Mouse (Mus musculus) midbrain, embryonic 16.5 days (tissue): Measurements from ENCODE around the gene Sele. TPM values are rescaled to one million over a fixed set of nuclear protein-coding genes. Genes with fewer than 3 reads are reported as not detected.

Experiments
- ATAC-seq: fragments of 200-750 bp; cut with Nextera tagmentation; 2 replicates; pipeline ENCODE4 v1.8.0; 2017; ENCODE audit warnings: moderate TSS enrichment
- H3K27ac ChIP-seq: fragments of 300-500 bp; sonication (generic); 2 replicates; pipeline ENCODE4 v1.5.1; 2014; ENCODE audit warnings: mild to moderate bottlenecking, low read length, mixed read lengths
- H3K27me3 ChIP-seq: fragments of 300-500 bp; sonication (generic); 2 replicates; pipeline ENCODE4 v1.6.1; 2014; ENCODE audit warnings: low read depth, low read length, mixed read lengths; ENCODE audit not compliant: control insufficient read depth, insufficient read depth
- H3K36me3 ChIP-seq: fragments of 300-500 bp; sonication (generic); 2 replicates; pipeline ENCODE4 v1.6.1; 2014; ENCODE audit warnings: mild to moderate bottlenecking, low read length, moderate library complexity, mixed read lengths; ENCODE audit not compliant: control insufficient read depth, insufficient read depth
- H3K4me1 ChIP-seq: fragments of 300-500 bp; sonication (generic); 2 replicates; pipeline ENCODE4 v1.6.1; 2014; ENCODE audit warnings: mild to moderate bottlenecking, low read length, mixed read lengths; ENCODE audit not compliant: control insufficient read depth, insufficient read depth
- H3K4me2 ChIP-seq: fragments of 300-500 bp; sonication (generic); 2 replicates; pipeline ENCODE4 v1.6.1; 2014; ENCODE audit warnings: mild to moderate bottlenecking, low read length, mixed read lengths
- H3K4me3 ChIP-seq: fragments of 300-500 bp; sonication (generic); 2 replicates; pipeline ENCODE4 v1.5.1; 2014; ENCODE audit warnings: low read depth, mild to moderate bottlenecking, low read length, moderate library complexity, mixed read lengths
- H3K9ac ChIP-seq: fragments of 300-500 bp; sonication (generic); 2 replicates; pipeline ENCODE4 v1.6.1; 2014; ENCODE audit warnings: low read depth, low read length, mixed read lengths
- H3K9me3 ChIP-seq: fragments of 300-500 bp; sonication (generic); replicated peaks from 2 replicates; pipeline ENCODE4 v1.6.1; 2014; ENCODE audit warnings: mild to moderate bottlenecking, low read length, mixed read lengths; ENCODE audit not compliant: control insufficient read depth, poor library complexity, severe bottlenecking
- WGBS: fragments of 180-500 bp; shearing (Covaris S2); extraction: QIAGEN DNeasy Blood & Tissue Kit; methylation state at CpG from one replicate; pipeline ENCODE4 v1.1.7; 2014; 5-methylcytosine and 5-hydroxymethylcytosine counted together
- polyA plus RNA-seq: library from polyadenylated mRNA; unstranded; fragments of >200 nt; fragmentation: Nextera tagmentation; extraction: Ambion mirVana; gene quantifications from 2 replicates; pipeline ENCODE4 v1.2.1, GENCODE M21; 2015

Sele gene
- polyA plus RNA-seq, 1 experiment from 2014 or later: not detected

- Histone ChIP-seq H3K4me2 (no peak overlapping the region), H3K9me3 (no peaks in the 10 kb centered on the region), H3K4me1 (no peaks in the 10 kb centered on the region), H3K27me3 (no peaks in the 10 kb centered on the region), H3K4me3 (no peak overlapping the region), H3K27ac (no peak overlapping the region), H3K36me3 (no peaks in the 10 kb centered on the region), H3K9ac (no peak overlapping the region)
- ATAC-seq: no peak
- 97% methylated on average over 1 of the region's 1 CpGs for WGBS
These were observed 27.4 kb downstream of the Sele start for GRCm38 (mm10) chr1:164075416-164075815.

GRCm38 (mm10) chr1:164076441-164076840 lies 28.4 kb downstream of the Sele start:
- Histone ChIP-seq H3K4me1 (no peaks in the 10 kb centered on the region), H3K9me3 (no peaks in the 10 kb centered on the region), H3K4me3 (no peak overlapping the region), H3K27ac (no peak overlapping the region), H3K9ac (no peak overlapping the region), H3K36me3 (no peaks in the 10 kb centered on the region), H3K4me2 (no peak overlapping the region), H3K27me3 (no peaks in the 10 kb centered on the region)
- WGBS: 63% methylated on average over 1 of the region's 1 CpGs
- no peak for ATAC-seq

- no peaks in the 10 kb centered on the region for H3K36me3 ChIP-seq
- no peak overlapping the region for H3K9ac ChIP-seq
- 95% methylated on average over 3 of the region's 3 CpGs for WGBS
- H3K27me3 ChIP-seq: no peaks in the 10 kb centered on the region
- H3K4me2 ChIP-seq: no peak overlapping the region
- H3K9me3 ChIP-seq: no peaks in the 10 kb centered on the region
- H3K27ac ChIP-seq: no peak overlapping the region
- H3K4me1 ChIP-seq: no peaks in the 10 kb centered on the region
- ATAC-seq: no peak
- no peak overlapping the region for H3K4me3 ChIP-seq
These were observed 29.0 kb downstream of the Sele start for GRCm38 (mm10) chr1:164077031-164077430.

- H3K36me3 ChIP-seq: no peaks in the 10 kb centered on the region
- no peak overlapping the region for H3K4me3 ChIP-seq
- 95% methylated on average over 4 of the region's 4 CpGs for WGBS
- no peak overlapping the region for H3K27ac ChIP-seq
- H3K9ac ChIP-seq: no peak overlapping the region
- no peaks in the 10 kb centered on the region for H3K27me3 ChIP-seq
- no peak for ATAC-seq
- H3K4me2 ChIP-seq: no peak overlapping the region
- no peaks in the 10 kb centered on the region for H3K4me1 ChIP-seq
- no peaks in the 10 kb centered on the region for H3K9me3 ChIP-seq
These were observed 30.3 kb downstream of the Sele start for GRCm38 (mm10) chr1:164078323-164078741.

- H3K9ac ChIP-seq: no peak overlapping the region
- no peaks in the 10 kb centered on the region for H3K27me3 ChIP-seq
- 88% methylated on average over 11 of the region's 11 CpGs for WGBS
- H3K4me3 ChIP-seq: no peak overlapping the region
- no peak for ATAC-seq
- H3K36me3 ChIP-seq: no peaks in the 10 kb centered on the region
- H3K9me3 ChIP-seq: no peaks in the 10 kb centered on the region
- no peaks in the 10 kb centered on the region for H3K4me1 ChIP-seq
- H3K4me2 ChIP-seq: no peak overlapping the region
- H3K27ac ChIP-seq: no peak overlapping the region
These were observed 31.1 kb downstream of the Sele start for GRCm38 (mm10) chr1:164079091-164079490.

GRCm38 (mm10) chr1:164083046-164083445 lies 35.0 kb downstream of the Sele start:
- Histone ChIP-seq H3K4me2 (no peak overlapping the region), H3K27me3 (no peaks in the 10 kb centered on the region), H3K4me1 (no peaks in the 10 kb centered on the region), H3K4me3 (no peak overlapping the region), H3K27ac (no peak overlapping the region), H3K9ac (no peak overlapping the region), H3K9me3 (no peaks in the 10 kb centered on the region), H3K36me3 (no peaks in the 10 kb centered on the region)
- ATAC-seq: no peak
- WGBS: 92% methylated on average over 4 of the region's 4 CpGs

- no peaks in the 10 kb centered on the region for H3K36me3 ChIP-seq
- WGBS: 85% methylated on average over 3 of the region's 3 CpGs
- no peak overlapping the region for H3K4me3 ChIP-seq
- H3K9ac ChIP-seq: no peak overlapping the region
- H3K9me3 ChIP-seq: no peaks in the 10 kb centered on the region
- ATAC-seq: no peak
- no peak overlapping the region for H3K4me2 ChIP-seq
- H3K4me1 ChIP-seq: no peaks in the 10 kb centered on the region
- no peaks in the 10 kb centered on the region for H3K27me3 ChIP-seq
- H3K27ac ChIP-seq: no peak overlapping the region
These were observed 38.8 kb downstream of the Sele start for GRCm38 (mm10) chr1:164086797-164087196.

GRCm38 (mm10) chr1:164087872-164088271 lies 39.8 kb downstream of the Sele start:
- no peak overlapping the region for H3K27ac ChIP-seq
- H3K36me3 ChIP-seq: no peaks in the 10 kb centered on the region
- ATAC-seq: no peak
- H3K27me3 ChIP-seq: no peaks in the 10 kb centered on the region
- H3K4me2 ChIP-seq: no peak overlapping the region
- no peak overlapping the region for H3K4me3 ChIP-seq
- H3K4me1 ChIP-seq: no peaks in the 10 kb centered on the region
- H3K9me3 ChIP-seq: no peaks in the 10 kb centered on the region
- 95% methylated on average over 5 of the region's 5 CpGs for WGBS
- no peak overlapping the region for H3K9ac ChIP-seq

GRCm38 (mm10) chr1:164096780-164097179 lies 48.7 kb downstream of the Sele start:
- no peaks in the 10 kb centered on the region for H3K27me3 ChIP-seq
- H3K4me2 ChIP-seq: no peak overlapping the region
- no peaks in the 10 kb centered on the region for H3K4me1 ChIP-seq
- no peak overlapping the region for H3K4me3 ChIP-seq
- 75% methylated on average over 6 of the region's 6 CpGs for WGBS
- no peak overlapping the region for H3K9ac ChIP-seq
- ATAC-seq: no peak
- no peaks in the 10 kb centered on the region for H3K36me3 ChIP-seq
- no peaks in the 10 kb centered on the region for H3K9me3 ChIP-seq
- H3K27ac ChIP-seq: no peak overlapping the region

GRCm38 (mm10) chr1:164097911-164098310 lies 49.9 kb downstream of the Sele start:
- Histone ChIP-seq H3K4me3 (no peak overlapping the region), H3K9ac (no peak overlapping the region), H3K4me1 (no peaks in the 10 kb centered on the region), H3K36me3 (no peaks in the 10 kb centered on the region), H3K9me3 (no peaks in the 10 kb centered on the region), H3K27me3 (no peaks in the 10 kb centered on the region), H3K27ac (no peak overlapping the region), H3K4me2 (no peak overlapping the region)
- no peak for ATAC-seq
- 91% methylated on average over 2 of the region's 2 CpGs for WGBS
